Mouse (Mus musculus) gastrocnemius, postnatal 10 days (tissue): ENCODE measurements around the gene Vps37b. TPM values are rescaled to one million over a fixed set of nuclear protein-coding genes. Genes with fewer than 3 reads are reported as not detected.
A peak's percentile ranks its signal among the peaks of the same experiment; 100 is the strongest.

Experiments used
- DNase-seq: peaks from one replicate; pipeline ENCODE4 v3.0.0; 2021; ENCODE audit warnings: mixed read lengths
- total RNA-seq, 2 experiments: library from RNA; stranded (reverse); gene quantifications; 2 replicates each; pipeline ENCODE4 v1.2.3; 2021

The Vps37b gene
- total RNA-seq, 2 experiments from 2014 or later: 11.9 to 13.4 TPM

DNA sequence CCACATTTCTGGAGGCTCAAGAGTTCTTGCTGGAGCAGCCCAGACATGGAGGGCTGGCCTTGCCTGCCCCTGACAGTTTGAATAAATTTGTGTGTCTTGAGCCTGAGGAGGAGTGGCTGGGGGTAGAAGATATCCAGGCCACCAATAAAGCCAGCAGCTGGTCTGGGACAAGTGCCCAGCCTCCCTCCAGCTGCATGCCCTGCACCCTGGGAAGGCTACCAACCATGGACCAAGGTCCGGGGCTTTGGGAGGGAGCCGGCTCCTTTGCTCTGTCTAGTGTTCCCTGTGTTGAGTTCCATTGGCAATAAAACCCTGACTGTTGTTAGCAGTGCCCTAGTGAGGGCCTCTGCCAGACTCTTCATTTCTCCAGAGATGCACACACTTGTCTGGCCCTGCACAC is 29.2 kb downstream of the Vps37b start:
- peak; percentile 63 for DNase-seq

DNA sequence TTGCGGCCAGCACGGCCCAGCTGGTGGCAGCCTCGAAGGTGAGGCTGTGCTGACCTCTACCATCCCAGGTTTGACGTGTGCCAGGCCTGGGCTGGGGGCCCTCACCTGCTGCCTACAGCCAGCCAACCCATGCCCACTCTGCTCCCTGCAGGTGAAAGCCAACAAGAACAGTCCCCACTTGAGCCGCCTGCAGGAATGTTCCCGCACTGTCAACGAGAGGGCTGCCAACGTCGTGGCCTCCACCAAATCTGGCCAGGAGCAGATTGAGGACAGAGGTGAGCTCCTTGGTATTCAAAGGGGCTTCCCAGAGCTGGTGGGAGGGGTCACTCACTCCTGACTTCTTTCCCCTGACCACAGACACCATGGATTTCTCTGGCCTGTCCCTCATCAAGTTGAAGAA is 30.8 kb downstream of the Vps37b start:
- DNase-seq: no peak

DNA sequence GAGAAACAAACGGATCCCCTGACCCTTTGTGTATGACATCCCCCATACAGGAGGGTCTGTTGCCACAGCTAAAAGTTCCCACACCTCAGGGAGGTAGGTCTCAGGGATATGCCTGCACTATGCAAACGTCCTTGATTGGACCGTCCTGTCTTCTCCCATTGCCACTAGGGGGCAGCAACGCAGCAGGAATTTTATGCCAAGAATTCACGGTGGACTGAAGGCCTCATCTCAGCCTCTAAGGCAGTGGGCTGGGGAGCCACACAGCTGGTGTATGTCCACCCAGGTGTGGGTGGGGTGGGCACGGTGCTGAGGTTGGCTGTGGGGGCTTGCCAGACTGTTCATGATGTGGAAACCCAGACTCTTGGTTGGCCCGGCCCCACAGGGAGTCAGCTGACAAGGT is 31.2 kb downstream of the Vps37b start:
- peak; percentile 92 for DNase-seq

DNA sequence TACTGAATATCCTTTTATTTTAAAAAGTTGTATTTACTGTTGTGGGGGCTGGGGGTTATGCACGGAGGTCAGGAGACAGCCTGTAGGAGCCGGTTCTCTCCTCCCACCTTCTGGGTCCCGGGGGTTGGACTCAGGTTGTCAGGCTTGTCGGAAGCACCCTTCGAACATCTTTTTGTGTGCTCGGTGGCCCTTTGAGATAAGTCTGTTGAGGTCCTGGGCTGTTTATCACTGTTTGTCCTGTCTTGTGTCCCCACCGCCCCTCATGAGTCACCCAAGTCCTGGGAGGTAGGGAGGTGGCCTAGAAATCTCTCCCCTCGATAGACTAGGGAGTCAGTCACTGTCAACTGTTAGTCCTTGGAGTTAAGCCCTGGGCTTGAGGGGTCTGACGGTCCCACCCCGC is 33.7 kb downstream of the Vps37b start:
- no peak for DNase-seq

DNA sequence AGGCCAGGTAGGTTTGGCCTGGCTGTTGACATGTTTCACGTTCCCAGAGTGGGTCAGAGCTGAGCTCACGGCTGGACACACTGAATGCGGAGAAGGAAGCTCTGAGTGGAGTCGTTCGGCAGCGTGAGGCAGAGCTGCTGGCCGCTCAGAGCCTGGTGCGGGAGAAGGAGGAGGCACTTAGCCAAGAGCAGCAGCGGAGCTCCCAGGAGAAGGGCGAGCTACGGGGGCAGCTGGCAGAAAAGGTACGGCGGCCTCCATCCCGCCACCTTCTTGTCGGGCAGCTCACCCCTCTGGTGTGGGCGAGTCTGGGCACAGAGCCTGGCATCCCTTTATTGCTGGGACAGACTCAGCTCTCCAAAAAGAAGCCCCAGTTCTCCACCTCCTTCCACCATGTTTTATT is 34.3 kb downstream of the Vps37b start:
- DNase-seq: no peak

DNA sequence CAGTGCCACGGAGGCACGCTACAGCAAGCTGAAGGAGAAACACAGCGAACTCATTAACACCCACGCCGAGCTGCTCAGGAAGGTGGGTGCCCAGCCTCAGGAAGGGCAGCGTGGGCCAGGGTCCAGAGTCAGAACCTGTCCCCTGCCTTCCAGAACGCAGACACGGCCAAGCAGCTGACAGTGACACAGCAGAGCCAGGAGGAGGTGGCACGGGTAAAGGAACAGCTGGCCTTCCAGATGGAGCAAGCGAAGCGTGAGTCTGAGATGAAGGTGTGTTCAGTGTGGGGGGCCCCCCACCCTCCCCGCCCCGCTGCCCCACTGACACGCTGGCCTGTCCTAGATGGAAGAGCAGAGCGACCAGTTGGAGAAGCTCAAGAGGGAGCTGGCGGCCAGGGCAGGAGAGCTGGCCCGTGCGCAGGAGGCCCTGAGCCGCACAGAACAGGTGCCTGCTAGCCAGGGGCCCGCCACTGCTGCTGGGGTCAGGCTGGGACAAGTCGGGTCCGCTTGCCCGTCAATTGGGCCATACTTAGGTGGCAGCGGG is 34.8 kb downstream of the Vps37b start:
- DNase-seq: no peak

DNA sequence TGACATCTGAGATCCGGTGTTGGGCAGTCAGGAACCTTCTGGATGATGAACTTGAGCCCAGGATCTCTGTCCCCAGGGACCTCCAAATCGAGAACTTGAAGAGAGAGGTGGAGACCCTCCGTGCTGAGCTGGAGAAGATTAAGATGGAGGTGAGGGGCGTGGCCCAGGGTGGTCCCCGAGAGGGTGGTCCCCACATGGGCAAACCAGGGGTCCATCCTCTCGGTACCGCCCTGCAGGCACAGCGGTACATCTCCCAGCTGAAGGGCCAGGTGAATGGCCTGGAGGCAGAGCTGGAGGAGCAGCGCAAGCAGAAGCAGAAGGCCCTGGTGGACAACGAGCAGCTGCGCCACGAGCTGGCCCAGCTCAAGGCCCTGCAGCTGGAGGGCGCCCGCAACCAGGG is 35.4 kb downstream of the Vps37b start:
- no peak for DNase-seq

DNA sequence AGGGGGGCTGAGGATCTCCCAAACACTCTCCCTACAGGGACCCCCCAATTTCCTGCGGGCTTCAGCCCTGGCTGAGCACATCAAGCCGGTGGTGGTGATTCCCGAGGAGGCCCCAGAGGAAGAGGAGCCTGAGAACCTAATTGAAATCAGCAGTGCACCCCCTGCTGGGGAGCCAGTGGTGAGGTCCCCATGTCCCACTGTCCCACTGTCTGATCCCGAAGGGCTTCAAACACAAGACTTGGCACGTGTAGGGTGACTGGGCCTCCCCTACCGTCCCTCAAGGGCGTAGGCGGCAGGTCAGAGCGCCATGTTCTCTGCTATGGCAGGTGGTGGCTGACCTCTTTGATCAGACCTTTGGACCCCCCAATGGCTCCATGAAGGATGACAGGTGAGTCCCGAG is 35.9 kb downstream of the Vps37b start:
- peak; percentile 53 for DNase-seq

DNA sequence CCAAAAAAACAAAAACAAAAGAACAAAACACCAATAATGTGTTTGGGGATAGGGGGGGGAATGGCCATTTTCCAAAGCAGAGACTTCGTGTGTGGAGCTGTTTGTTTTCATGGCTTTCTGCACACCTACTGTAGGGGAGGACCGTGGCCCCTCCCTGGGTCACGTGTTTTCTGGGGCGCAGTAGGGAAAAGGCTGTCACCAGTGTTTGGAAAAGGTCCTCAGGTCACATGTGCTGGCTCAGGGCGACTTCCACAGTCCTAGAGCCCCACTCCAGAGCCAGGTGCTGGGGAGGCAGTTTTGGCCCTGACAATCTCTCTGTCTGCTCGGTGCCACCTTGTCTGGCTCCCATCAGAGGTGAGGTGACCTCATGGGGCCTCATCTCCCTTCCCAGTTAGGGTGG is 36.7 kb downstream of the Vps37b start:
- no peak for DNase-seq

DNA sequence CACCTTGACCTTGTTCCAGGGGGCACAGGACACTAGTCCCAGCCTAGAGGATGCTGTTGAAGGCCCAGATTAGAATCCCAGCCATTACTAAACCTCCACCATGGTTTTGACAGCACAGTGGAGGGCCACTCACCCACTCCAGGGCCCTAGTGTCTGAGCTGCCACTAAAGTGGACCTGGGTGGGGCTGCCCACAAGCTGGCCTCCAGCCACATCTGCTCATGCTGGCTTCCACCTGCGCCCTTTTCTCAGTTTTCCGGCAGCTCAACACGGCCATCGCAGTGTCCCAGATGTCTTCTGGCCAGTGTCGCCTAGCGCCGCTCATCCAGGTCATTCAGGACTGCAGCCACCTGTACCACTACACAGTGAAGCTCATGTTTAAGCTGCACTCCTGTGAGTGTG is 37.6 kb downstream of the Vps37b start:
- no peak for DNase-seq

DNA sequence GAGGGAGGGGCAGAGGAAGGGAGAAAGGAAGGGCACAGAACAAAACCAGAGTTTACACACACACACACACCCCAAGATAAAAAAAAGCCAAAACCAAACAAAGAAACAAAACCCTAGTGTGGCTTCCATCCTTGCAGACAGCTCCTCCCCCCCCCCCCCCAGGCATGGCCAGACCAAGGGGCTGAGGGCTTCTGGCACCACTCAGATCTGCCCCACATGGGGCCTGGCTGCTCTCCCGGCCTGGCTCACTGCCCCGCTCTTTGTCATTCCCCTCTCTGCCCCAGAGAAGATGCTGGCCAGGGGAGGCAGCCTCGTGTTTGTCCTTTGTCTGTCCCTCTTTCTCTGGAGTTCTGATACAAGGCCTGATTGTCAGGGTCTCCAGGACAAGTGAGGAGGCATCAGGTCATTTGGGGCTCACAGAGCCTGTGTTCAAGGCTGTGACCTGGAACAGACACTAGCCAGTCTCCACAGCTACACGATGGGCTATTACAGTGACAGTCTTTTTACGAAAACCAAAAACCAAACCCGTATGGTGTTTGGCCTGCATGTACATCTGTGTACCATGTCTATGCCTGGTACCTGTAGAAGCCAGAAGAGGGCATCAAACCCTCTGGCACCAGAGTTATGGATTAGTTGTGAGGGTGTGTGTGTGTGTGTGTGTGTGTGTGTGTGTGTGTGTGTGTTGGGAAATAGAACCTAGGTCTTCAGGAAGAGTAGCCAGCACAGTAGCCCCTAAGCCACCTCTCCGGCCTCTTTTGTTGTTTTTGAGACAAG is 38.6 kb downstream of the Vps37b start:
- no peak for DNase-seq

DNA sequence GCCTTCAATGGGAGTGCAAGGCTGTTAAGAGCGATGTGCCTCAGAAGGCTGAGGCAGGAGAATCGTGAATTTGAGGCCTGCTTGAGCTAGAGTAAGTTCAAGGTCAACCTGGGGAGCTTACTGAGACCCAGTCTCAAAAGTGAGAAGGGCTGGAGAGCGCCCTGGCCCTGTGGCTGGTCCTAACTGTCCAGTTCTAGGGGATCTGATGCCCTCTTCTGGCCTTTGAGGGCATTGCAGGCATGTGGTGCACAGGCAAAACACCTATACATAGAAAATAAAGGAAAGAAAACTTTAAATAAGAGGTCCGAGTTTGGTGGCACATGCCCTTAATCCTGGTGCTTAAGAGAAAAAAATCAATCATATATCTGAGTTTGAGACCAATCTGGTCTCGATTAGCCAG is 39.3 kb downstream of the Vps37b start:
- DNase-seq: peak; percentile 89

DNA sequence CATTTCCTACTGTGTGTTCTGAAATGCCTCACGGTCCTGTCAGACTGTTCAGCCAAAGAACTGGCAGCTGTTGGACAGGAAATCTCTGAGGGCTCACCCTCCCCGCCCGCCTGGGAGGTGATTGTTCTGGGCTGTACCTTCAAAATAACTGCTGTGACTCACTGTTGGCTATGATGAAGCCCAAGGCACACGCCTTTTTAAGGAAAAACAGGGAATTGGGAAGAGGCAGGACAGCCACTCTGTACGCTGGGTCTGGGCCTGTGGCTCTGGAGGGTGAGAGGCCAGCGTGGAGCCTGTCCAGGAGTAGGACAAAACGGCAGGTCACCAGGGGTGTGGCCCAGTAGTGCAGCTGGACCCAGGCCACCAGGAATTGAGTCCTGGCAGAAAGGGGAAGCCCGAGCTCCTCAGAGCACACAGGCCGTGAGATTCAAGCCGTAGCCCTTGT is 39.9 kb downstream of the Vps37b start:
- no peak for DNase-seq

DNA sequence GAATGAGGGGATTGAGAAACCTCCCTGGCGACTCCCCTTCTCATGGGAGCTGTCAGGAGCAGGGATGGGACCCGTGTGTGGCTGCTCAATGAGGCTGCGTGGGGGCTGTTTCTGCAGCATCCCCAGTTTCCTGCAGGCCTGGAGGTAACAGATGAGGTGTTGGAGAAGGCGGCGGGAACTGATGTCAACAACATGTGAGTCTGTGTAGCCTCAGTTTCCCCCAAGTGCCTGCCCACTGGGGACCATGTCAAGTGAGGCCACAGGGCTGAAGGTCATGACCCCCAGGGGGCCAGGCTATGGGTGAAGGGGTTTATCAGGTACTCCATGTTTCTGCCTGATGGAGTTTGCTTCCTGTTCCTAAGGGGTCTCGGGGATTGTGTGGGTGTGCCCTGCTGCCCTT is 40.7 kb downstream of the Vps37b start:
- DNase-seq: no peak

DNA sequence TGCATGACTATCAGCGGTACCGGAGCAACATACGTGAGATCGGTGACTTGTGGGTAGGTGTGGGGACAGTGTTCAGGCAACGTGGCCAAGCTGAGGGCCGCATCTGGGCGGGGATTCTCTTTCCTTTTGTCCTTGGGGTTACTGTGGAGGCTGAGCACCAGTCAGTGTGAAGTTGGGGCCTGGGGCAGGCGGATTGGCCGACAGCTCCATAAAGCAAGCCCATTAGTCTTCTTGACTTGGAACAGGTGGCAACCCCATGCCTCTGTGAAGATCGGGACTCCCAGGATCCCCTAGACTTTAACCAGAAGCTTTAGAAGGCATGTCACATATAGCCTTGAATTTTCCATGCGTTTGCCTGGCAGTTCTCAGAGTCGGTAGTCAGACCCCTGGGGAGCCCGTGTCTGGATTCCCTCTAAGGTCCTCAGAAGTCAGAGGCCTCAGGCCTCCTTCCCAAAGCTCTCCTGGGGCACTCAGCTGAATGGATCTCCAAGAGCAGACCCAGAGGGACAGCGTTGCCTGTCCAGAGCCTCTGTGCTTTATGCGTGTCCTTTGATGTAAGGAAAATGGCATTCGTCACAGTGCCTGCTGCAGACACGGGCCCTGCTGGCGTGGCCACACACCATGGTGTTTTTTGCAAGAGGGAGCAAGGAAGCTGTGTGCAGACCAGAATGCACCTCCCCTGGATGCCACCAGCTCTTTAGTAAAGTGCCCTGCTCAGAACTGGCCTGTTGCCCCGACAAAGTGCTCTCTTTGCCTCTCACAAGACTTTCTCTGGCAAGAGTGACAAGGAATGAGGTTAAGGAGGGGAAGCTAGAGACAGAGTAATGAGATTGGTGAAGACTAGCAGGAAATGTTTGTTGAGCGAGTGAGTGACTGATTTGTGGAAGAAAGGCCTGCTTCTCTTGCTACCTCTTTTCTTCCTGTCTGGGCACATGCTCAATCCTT is 41.9 kb downstream of the Vps37b start:
- DNase-seq: no peak

DNA sequence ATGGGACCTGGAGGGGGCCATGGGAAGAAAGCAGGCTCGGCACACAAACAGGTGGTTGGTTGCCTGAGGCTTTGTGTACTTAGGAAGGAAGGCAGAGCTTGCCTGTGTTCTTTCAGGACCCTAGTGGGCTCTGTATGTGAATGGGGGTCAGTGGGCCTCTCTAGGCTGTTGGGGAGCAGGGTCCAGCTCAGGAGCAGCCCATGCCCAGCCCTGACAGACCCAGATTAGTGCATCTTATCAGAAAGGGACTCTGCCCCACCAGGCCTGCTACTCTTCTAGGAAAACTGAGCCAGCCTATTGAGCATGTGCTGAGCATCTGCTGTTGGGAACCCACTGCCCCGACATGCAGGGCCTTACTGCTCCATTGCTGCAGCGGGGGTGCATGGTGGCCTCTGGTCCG is 44.6 kb downstream of the Vps37b start:
- DNase-seq: no peak

DNA sequence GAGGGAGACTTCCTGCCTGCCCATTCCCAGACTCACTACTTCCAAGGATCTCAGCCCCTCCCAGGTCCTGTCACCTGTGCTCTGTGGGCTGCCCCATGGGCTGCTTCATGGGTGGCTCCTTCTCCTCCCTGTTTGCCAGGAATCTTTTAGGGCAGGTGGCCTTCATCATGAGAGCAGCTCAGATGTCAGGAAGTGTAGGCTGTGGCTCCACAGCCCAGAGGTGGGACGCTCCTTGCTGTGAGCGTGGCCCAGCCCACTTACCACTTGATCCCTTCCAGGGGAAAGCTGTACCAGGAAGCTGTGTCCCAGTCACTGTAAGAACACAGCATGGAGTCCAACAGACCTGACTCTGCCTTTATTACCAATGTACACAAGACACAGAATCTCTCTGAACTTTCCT is 45.1 kb downstream of the Vps37b start:
- no peak for DNase-seq

DNA sequence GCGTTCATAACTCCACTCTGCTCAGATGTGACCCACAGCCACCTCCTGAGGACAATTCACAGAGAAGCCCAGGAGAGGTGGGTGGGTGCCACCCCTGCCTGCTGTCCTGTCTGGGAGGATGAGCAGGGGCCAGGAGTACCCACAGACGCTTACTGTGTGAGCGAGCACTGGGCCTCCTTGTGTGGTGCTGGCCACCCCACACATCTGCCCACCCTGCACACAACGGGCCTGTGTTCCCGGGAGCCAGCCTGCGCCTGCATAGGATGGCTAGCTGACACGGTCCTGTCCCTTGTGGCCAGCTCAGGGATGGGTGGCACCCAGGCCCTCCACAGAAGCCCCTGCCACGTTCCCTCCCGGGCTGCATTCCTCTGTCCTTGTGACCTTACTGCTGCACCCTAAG is 46.6 kb downstream of the Vps37b start:
- no peak for DNase-seq

DNA sequence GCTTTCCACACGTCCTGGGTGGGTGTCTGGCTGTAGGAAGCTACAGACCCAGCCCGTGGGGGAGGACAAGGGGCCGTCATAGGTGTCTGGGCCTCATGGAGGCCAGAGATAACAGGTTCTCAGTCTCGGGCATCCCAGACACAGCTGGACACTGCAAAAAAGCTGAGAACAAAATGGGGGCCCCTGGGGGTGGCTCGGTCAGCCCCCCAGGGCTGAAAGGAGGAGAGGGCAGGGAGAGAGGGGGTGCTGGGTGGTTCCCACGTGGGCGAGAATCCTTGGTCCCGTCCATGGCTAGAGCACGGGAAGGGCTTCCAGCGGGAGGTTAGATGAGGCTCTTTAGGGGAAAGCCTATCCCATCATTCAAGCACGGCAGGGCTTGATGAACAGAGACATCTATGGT is 49.2 kb downstream of the Vps37b start:
- no peak for DNase-seq

DNA sequence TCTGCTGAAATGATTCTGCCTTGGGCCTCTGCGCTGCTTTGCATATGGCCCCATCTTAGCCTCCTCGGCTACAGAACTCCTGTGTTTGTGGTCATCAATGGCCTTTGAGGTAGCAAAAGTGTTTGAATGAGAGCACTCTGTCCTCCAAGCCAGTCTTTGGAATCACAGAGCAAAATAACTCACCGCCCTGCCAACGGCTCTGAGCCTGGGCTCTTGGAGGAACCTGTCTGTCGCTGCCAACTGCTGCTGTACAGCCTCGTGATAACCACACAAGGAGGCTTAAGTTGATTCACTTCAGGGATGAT is 50.9 kb downstream of the Vps37b start:
- DNase-seq: no peak

DNA sequence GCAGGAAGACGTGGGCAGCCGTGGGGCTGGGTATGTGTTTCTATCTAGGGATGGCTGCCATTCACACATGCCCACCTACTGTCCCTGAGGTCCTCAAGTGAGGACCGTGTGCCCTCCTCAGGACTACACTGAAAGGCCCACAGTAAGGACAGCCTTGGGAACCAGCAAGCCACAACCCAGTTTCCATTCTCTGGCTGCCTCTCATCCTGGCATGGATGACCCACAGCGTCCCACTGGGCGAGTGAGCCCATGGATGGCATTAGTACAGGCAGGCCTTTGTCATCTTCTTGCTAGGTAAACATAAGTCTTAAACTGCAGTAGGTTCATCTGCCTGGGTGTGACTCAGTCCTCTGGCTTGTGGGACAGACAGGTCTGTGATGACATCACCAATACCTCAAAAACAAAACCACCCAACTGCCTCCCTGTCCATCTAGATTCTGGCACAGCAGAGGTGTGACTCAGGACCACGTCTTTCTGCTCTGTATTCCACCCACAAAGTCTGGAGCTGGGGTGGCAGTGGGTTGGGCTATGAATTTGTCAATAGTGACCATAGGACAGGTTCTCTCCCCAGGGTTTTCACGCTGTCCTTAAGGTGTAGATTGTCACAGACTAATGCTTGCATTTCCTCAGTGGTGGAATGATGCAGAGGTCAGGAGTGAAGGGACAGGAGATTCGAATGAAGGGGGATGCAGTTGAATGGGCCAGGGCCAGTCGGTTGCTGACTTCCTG is 51.4 kb downstream of the Vps37b start:
- no peak for DNase-seq

DNA sequence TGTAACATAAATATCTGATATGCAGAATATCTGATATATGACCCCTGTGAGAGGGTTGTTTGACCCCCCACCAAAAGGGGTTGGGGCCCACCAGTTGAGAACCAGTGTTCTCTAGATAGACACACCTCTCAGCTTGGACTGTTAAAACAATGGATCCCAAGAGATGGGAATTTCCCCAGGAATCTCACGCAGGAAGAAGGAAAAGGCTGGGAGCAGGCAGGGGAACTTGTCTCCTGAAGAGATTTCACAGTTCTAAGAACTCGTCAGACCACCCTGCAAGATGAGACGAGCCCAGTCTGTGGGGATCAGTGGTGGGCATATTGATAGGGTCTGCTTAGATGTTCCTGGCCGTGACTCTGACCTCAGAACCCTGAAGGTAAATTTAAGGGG is 52.1 kb downstream of the Vps37b start:
- DNase-seq: no peak
